Mouse (Mus musculus) neural tube, embryonic 15.5 days (tissue): ENCODE results near the gene Ftsj1. TPM values are rescaled to one million over a fixed set of nuclear protein-coding genes. Genes with fewer than 3 reads are reported as not detected.

ENCODE experiments used
- ATAC-seq: fragments of 200-750 bp; cut with Nextera tagmentation; 2 replicates; pipeline ENCODE4 v1.8.0; 2017; ENCODE audit warnings: mild to moderate bottlenecking, moderate TSS enrichment, moderate library complexity; ENCODE audit not compliant: low FRiP score
- H3K27ac ChIP-seq: fragments of 300-500 bp; sonication (generic); replicated peaks from 2 replicates; pipeline ENCODE4 v1.5.1; 2015; ENCODE audit warnings: mild to moderate bottlenecking, inconsistent platforms
- H3K27me3 ChIP-seq: fragments of 300-500 bp; sonication (generic); replicated peaks from 2 replicates; pipeline ENCODE4 v1.6.1; 2015; ENCODE audit warnings: inconsistent platforms
- H3K36me3 ChIP-seq: fragments of 300-500 bp; sonication (generic); 2 replicates; pipeline ENCODE4 v1.6.1; 2015; ENCODE audit warnings: inconsistent platforms
- H3K4me1 ChIP-seq: fragments of 300-500 bp; sonication (generic); 2 replicates; pipeline ENCODE4 v1.6.1; 2015; ENCODE audit warnings: inconsistent platforms
- H3K4me2 ChIP-seq: fragments of 300-500 bp; sonication (generic); 2 replicates; pipeline ENCODE4 v1.6.1; 2015; ENCODE audit warnings: inconsistent platforms, mild to moderate bottlenecking, moderate library complexity
- H3K4me3 ChIP-seq: fragments of 300-500 bp; sonication (generic); replicated peaks from 2 replicates; pipeline ENCODE4 v1.5.1; 2015; ENCODE audit warnings: mild to moderate bottlenecking, inconsistent platforms
- H3K9ac ChIP-seq: fragments of 300-500 bp; sonication (generic); replicated peaks from 2 replicates; pipeline ENCODE4 v1.6.1; 2015; ENCODE audit warnings: mild to moderate bottlenecking, inconsistent platforms
- H3K9me3 ChIP-seq: fragments of 300-500 bp; sonication (generic); replicated peaks from 2 replicates; pipeline ENCODE4 v1.6.1; 2016; ENCODE audit warnings: inconsistent platforms
- WGBS: fragments of 180-500 bp; shearing (Covaris S2); methylation state at CpG from one replicate; pipeline ENCODE4 v1.1.7; 2015; ENCODE audit warnings: mixed read lengths; 5-methylcytosine and 5-hydroxymethylcytosine counted together
- polyA plus RNA-seq: library from polyadenylated mRNA; unstranded; fragments of >200 nt; fragmentation: Nextera tagmentation; extraction: Ambion mirVana; gene quantifications from 2 replicates; pipeline ENCODE4 v1.2.1, GENCODE M21; 2015

Ftsj1 gene
- polyA plus RNA-seq, 1 experiment from 2014 or later = 47.1 TPM

DNA sequence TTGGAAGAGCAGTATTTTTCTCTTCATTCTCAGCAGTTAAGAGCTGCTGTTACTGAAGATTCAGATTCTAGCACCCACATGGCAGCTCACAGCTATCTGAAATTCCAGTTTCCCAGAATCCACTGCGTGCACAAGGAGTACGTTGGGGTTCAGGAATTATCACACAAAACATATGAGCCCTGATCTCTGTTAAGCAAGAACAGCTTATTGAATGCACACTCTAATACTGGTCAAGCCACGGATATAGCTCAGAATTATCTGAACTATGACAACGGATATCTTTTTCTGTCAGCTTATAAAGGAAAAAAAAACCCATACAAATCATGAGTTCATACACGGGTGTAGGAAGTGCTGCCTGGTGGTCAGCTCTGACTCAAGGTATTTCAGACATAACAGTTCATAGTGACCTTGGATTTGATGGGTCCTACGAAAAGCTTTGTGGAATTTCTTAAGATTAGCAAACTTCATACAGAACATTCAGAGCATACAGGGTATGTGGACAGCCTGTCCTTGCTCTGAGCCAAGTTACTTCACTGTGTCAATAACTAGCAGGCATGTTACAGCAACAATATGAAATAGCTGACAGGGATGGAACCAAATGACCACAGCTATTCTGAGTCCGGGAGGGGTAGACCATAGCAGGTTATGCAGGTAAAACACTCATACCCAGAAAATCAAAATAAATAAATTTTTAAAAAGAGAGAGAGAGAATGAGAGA is 40.6 kb downstream of the Ftsj1 start:
- Histone ChIP-seq H3K36me3 (no peaks in the 10 kb centered on the region), H3K9me3 (no peaks in the 10 kb centered on the region), H3K4me2 (no peak overlapping the region), H3K9ac (no peak overlapping the region), H3K27me3 (no peaks in the 10 kb centered on the region), H3K4me1 (no peaks in the 10 kb centered on the region), H3K27ac (no peak overlapping the region), H3K4me3 (no peak overlapping the region)
- 88% methylated on average over 7 of the region's 7 CpGs for WGBS
- no peak for ATAC-seq

DNA sequence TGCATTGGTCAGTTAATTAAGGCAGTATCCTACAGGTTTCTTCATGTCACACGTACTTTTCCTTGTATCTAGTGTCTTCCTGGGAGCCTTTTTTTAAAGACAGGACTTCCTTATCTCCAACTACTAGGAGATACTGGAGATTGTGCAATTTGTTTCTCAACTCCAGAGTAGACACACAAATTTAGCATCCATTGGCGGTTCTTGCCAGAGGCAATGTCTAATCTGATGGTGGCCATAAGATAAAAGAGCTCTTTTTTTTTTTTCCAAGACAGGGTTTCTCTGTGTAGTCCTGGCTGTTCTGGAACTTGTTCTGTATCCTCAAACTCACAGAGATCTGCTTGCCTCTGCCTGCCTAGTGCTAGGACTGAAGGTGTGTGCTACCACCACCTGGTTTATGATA is 42.5 kb downstream of the Ftsj1 start:
- no peak overlapping the region for H3K4me2 ChIP-seq
- WGBS = 86% methylated on average over 2 of the region's 2 CpGs
- no peak overlapping the region for H3K4me3 ChIP-seq
- no peaks in the 10 kb centered on the region for H3K36me3 ChIP-seq
- no peaks in the 10 kb centered on the region for H3K27me3 ChIP-seq
- H3K4me1 ChIP-seq = peaks cover 7% of the 10 kb centered on the region
- no peak overlapping the region for H3K9ac ChIP-seq
- H3K9me3 ChIP-seq = no peaks in the 10 kb centered on the region
- ATAC-seq = no peak
- H3K27ac ChIP-seq = no peak overlapping the region

DNA sequence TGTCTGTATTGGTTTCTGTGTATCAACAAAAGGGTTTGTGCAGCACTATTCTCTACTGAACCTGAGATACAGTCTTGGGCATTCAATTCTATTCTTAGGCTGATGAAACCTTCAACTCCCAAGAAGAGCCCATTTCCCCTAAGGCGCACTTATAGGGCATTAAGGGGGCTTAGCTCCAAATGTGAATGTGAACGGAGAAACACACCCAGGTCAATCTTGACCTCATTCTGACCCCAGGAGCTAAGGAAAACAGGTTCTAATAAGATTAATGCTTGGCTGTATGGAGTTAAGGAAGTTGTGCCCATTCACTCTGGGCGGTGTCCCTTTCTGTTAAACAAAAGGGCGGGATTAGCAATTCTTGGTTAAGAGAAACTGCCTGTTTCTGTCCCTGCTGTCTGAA is 45.0 kb downstream of the Ftsj1 start:
- no peak for ATAC-seq
- Histone ChIP-seq H3K27ac (no peak overlapping the region), H3K4me2 (peak overlapping the region; percentile 61), H3K9ac (no peak overlapping the region), H3K4me3 (no peak overlapping the region), H3K4me1 (peaks cover 7% of the 10 kb centered on the region), H3K27me3 (no peaks in the 10 kb centered on the region), H3K9me3 (no peaks in the 10 kb centered on the region), H3K36me3 (no peaks in the 10 kb centered on the region)
- 33% methylated on average over 4 of the region's 4 CpGs for WGBS

DNA sequence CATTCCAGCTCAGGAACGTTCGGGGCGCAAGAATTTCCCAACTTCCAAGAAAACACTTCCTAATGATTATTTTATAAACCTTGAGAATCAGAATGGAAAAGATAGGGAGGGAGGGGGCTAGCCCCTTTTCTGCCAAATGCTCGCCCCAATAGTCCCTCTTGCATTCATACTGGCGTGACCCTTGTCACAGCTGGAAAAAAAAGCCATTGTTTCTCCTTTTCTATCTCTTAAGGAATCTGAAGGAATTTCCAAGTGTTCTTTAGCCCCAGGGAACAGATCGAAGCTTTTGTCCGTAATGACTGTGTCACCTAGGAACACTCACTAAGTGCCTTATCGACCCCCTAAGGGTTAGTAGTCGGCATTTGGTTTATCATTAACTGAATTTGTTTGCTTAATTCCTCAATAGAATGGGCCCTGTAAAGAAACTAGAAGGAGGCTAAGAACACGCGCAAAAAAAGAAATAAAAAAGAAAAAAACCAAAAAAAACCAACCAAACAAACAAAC is 45.5 kb downstream of the Ftsj1 start:
- H3K9me3 ChIP-seq = no peaks in the 10 kb centered on the region
- peaks cover 7% of the 10 kb centered on the region for H3K4me1 ChIP-seq
- H3K36me3 ChIP-seq = no peaks in the 10 kb centered on the region
- peak; percentile 8; the same call in 1 of the 2 replicates for ATAC-seq
- H3K27me3 ChIP-seq = no peaks in the 10 kb centered on the region
- peak overlapping the region; percentile 61 for H3K4me2 ChIP-seq
- H3K9ac ChIP-seq = peak overlapping the region; percentile 38
- peak overlapping the region; percentile 57 for H3K4me3 ChIP-seq
- H3K27ac ChIP-seq = no peak overlapping the region
- WGBS = 18% methylated on average over 11 of the region's 11 CpGs

- Histone ChIP-seq H3K9me3 (no peaks in the 10 kb centered on the region), H3K4me2 (peak within 1 kb of the TSS; percentile 61), H3K4me3 (peak within 1 kb of the TSS; percentile 57), H3K27me3 (no peaks in the 10 kb centered on the region), H3K4me1 (peaks cover 7% of the 10 kb centered on the region), H3K27ac (peak within 1 kb of the TSS; percentile 79), H3K9ac (peak within 1 kb of the TSS; percentile 55), H3K36me3 (no peaks in the 10 kb centered on the region)
- WGBS = 11% methylated on average over 46 of the region's 46 CpGs
- peak; percentile 96 for ATAC-seq
These were observed 46.1 kb downstream of the Ftsj1 start, which contains the start of gene Porcn for GRCm38 (mm10) chrX:8206015-8206693. Gene Porcn (minus strand): TSS chrX:8206525.

DNA sequence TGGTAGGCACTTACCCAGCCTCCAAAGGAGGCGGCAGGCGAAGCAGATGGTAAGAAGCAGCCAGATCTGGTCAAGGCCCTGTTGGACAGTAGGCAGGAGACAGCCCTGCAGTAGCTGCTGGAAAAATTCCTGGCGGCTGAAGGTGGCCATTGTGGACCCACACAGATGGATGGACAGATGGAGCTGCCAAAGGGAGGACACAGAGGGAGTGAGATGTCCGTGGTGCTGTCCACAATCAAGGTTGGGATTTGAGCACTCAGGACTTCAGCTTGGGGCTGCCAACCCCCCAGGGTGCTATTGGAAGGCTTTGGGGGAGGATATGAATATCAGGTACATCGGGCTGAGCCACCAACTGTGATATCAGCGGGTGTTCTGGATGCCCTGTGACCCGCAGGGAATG is 46.7 kb downstream of the Ftsj1 start:
- H3K4me1 ChIP-seq = peaks cover 7% of the 10 kb centered on the region
- H3K4me2 ChIP-seq = peak overlapping the region; percentile 61
- peak overlapping the region; percentile 55 for H3K9ac ChIP-seq
- H3K4me3 ChIP-seq = peak overlapping the region; percentile 57
- WGBS = 43% methylated on average over 7 of the region's 7 CpGs
- no peaks in the 10 kb centered on the region for H3K27me3 ChIP-seq
- H3K9me3 ChIP-seq = no peaks in the 10 kb centered on the region
- ATAC-seq = peak; percentile 25
- H3K27ac ChIP-seq = peak overlapping the region; percentile 79; the same call in 1 of the 2 replicates
- no peaks in the 10 kb centered on the region for H3K36me3 ChIP-seq

DNA sequence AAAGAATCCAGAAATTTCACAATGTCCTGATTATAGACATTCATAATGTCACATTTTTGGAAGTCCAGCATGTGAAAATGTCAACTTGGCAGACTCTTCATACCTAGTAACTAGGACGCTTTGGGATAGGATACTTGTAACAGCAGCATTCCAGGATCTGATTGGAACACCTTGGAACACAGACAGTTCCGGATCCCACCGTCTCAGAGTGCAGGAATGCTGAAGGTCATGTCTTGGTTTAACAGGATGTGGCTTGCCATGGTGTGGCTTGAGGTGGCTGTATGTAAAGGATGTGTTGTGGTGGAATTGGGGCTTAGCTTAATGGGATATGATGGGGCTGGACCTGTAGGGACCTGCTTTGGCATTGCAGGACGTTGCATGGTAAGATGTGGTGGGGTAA is 47.1 kb downstream of the Ftsj1 start:
- ATAC-seq = no peak
- Histone ChIP-seq H3K27me3 (no peaks in the 10 kb centered on the region), H3K4me3 (peak overlapping the region; percentile 57; the same call in 1 of the 2 replicates), H3K9ac (no peak overlapping the region), H3K9me3 (no peaks in the 10 kb centered on the region), H3K4me2 (peak overlapping the region; percentile 61), H3K4me1 (peaks cover 7% of the 10 kb centered on the region), H3K27ac (no peak overlapping the region), H3K36me3 (no peaks in the 10 kb centered on the region; the same call in 1 of the 2 replicates)
- 76% methylated on average over 4 of the region's 4 CpGs for WGBS

DNA sequence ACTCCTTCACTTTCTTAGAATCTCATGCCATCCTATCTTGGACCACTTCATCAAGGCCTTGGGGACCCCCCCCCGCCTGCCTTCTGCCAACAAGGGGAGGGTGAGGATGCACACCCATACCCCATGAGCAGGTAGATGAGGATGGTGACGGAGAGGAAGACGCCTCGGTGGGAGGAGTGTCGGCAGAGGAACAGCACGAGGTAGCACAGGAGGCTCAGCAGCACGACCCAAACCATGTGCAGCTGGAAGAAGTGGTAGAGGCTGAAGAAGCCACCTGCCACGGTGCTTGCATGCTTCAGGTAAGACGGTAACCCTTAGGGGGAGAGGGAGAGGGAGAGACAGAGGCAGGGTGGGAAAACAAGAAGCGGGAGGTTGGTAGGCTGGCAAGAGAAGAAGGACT is 48.1 kb downstream of the Ftsj1 start:
- H3K27ac ChIP-seq = no peak overlapping the region
- no peak overlapping the region for H3K4me3 ChIP-seq
- 93% methylated on average over 10 of the region's 10 CpGs for WGBS
- peaks cover 7% of the 10 kb centered on the region for H3K4me1 ChIP-seq
- no peaks in the 10 kb centered on the region for H3K27me3 ChIP-seq
- ATAC-seq = no peak
- H3K4me2 ChIP-seq = no peak overlapping the region
- H3K9ac ChIP-seq = no peak overlapping the region
- H3K9me3 ChIP-seq = no peaks in the 10 kb centered on the region
- H3K36me3 ChIP-seq = peaks cover under 1% of the 10 kb centered on the region; the same call in 1 of the 2 replicates

DNA sequence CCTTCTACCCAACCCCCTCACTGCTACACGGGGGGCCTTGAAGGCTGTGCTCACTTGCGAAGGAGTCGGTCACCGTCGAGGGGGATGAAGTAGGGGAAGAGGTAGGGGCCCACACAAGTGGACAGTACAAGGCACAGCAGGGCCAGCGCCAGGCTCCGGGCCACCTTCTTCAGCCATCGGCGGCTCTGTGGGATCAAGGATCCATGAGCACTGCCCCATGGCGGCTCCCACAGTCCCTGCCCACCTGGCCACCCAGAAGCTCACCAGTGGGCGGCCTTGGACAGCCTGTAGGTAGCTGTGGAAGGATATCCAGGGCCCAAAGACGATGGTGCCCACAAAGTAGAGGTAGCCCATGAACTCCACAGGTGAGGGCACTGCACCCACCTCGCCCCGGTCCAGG is 49.1 kb downstream of the Ftsj1 start:
- no peak overlapping the region for H3K4me2 ChIP-seq
- no peak overlapping the region for H3K9ac ChIP-seq
- H3K4me3 ChIP-seq = no peak overlapping the region
- 91% methylated on average over 14 of the region's 14 CpGs for WGBS
- ATAC-seq = no peak
- no peak overlapping the region for H3K27ac ChIP-seq
- no peaks in the 10 kb centered on the region for H3K27me3 ChIP-seq
- H3K9me3 ChIP-seq = no peaks in the 10 kb centered on the region
- peaks cover 3% of the 10 kb centered on the region; the same call in 1 of the 2 replicates for H3K36me3 ChIP-seq
- peaks cover 7% of the 10 kb centered on the region for H3K4me1 ChIP-seq

DNA sequence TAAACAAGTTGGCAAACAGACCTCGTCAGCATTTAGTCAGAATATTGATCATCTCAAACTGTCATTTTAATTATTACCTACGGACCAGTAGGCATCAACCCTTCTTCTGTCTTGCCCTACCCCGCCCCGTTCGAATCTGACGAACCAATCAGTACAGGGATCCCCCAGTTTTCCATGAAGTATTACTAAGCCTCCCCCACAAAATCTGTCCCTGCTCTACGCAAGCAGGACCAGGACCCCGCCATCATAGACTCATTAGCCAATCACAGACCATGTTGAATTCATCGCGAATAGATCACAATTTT is 58.8 kb downstream of the Ftsj1 start, which contains the start of gene Ebp:
Gene Ebp (minus strand): TSS at position 94 of the 305 bp plus-strand sequence.
- Histone ChIP-seq H3K4me3 (peak within 1 kb of the TSS; percentile 48), H3K4me1 (peaks cover 5% of the 10 kb centered on the region; the same call in 1 of the 2 replicates), H3K36me3 (no peaks in the 10 kb centered on the region), H3K9ac (peak within 1 kb of the TSS; percentile 37), H3K9me3 (no peaks in the 10 kb centered on the region), H3K4me2 (peak within 1 kb of the TSS; percentile 63), H3K27ac (peak within 1 kb of the TSS; percentile 80), H3K27me3 (no peaks in the 10 kb centered on the region)
- ATAC-seq = peak; percentile 79
- 23% methylated on average over 10 of the region's 10 CpGs for WGBS

GRCm38 (mm10) chrX:8192640-8193418 is 59.4 kb downstream of the Ftsj1 start:
- Histone ChIP-seq H3K4me3 (peak overlapping the region; percentile 48), H3K27me3 (no peaks in the 10 kb centered on the region), H3K4me2 (peak overlapping the region; percentile 63), H3K9ac (peak overlapping the region; percentile 37), H3K36me3 (no peaks in the 10 kb centered on the region), H3K4me1 (peaks cover 5% of the 10 kb centered on the region; the same call in 1 of the 2 replicates), H3K27ac (peak overlapping the region; percentile 80), H3K9me3 (no peaks in the 10 kb centered on the region)
- 21% methylated on average over 38 of the region's 38 CpGs for WGBS
- ATAC-seq = peak; percentile 96
